Mouse (Mus musculus) left cerebral cortex, adult 2 months (tissue): ENCODE measurements around the gene Pdzk1ip1. TPM values are rescaled to one million over a fixed set of nuclear protein-coding genes. Genes with fewer than 3 reads are reported as not detected.

Source experiments
- DNase-seq, 2 experiments: peaks; one replicate each; pipeline ENCODE4 v3.0.0; 2021 to 2022; ENCODE audit warnings: low spot score in 2 of 2, mixed read lengths in 1 of 2; ENCODE audit errors: extremely low spot score in 1 of 2
- H3K27ac ChIP-seq: fragments of 200-600 bp; 2 replicates; pipeline ENCODE4 v1.8.1; 2022
- H3K4me3 ChIP-seq: fragments of 200-600 bp; 2 replicates; pipeline ENCODE4 v1.8.1; 2022
- CTCF ChIP-seq: fragments of 200-600 bp; IDR thresholded peaks from 2 replicates; pipeline ENCODE4 v1.8.1; 2022; ENCODE audit warnings: antibody characterized with exemption, mild to moderate bottlenecking, moderate library complexity
- intact Hi-C: fragments of 180-260 bp; cut with DNase I; formaldehyde crosslinking; loops from one replicate; pipeline ENCODE4 v1.15.1; 2025
- total RNA-seq, 2 experiments: library from RNA; stranded (reverse); gene quantifications; 2 replicates each; pipeline ENCODE4 v1.2.3; 2021

Gene Pdzk1ip1
- total RNA-seq, 2 experiments from 2014 or later = 0.75 TPM; not detected in 1

- no peak overlapping the region for H3K4me3 ChIP-seq
- TF ChIP-seq CTCF = no peak
- intact Hi-C loops = no loop called here
- no peak overlapping the region for H3K27ac ChIP-seq
- peak in 1 of 2 experiments; percentile 24 for DNase-seq
Observed at GRCm38 (mm10) chr4:115078892-115079820, 9.4 kb upstream of the Pdzk1ip1 start.

GRCm38 (mm10) chr4:115079821-115080349 lies 8.6 kb upstream of the Pdzk1ip1 start:
- intact Hi-C loops = no loop called here
- Histone ChIP-seq H3K4me3 (no peak overlapping the region), H3K27ac (no peak overlapping the region)
- DNase-seq = no peak
- no peak for TF ChIP-seq CTCF

GRCm38 (mm10) chr4:115083031-115083430 lies 5.5 kb upstream of the Pdzk1ip1 start:
- no peak for TF ChIP-seq CTCF
- no peak for DNase-seq
- intact Hi-C loops = no loop called here
- Histone ChIP-seq H3K4me3 (no peak overlapping the region), H3K27ac (no peak overlapping the region)

GRCm38 (mm10) chr4:115085522-115086095 lies 2.9 kb upstream of the Pdzk1ip1 start:
- peak; percentile 86 for TF ChIP-seq CTCF
- intact Hi-C loops = loop anchor here (1.0 kb wide), 1 partner anchor 38 kb away; no protein-coding TSS in a partner anchor
- DNase-seq = peak; percentile 51 to 65
- Histone ChIP-seq H3K27ac (no peak overlapping the region), H3K4me3 (no peak overlapping the region)

- no peak for DNase-seq
- H3K4me3 ChIP-seq = no peak overlapping the region
- intact Hi-C loops = no loop called here
- no peak for TF ChIP-seq CTCF
- H3K27ac ChIP-seq = no peak overlapping the region
Observed at GRCm38 (mm10) chr4:115086257-115086656, 2.3 kb upstream of the Pdzk1ip1 start.

GRCm38 (mm10) chr4:115086763-115087415 lies 1.6 kb upstream of the Pdzk1ip1 start:
- TF ChIP-seq CTCF = no peak
- intact Hi-C loops = no loop called here
- no peak overlapping the region for H3K27ac ChIP-seq

GRCm38 (mm10) chr4:115090592-115090991 lies 2.1 kb downstream of the Pdzk1ip1 start:
- intact Hi-C loops = no loop called here
- Histone ChIP-seq H3K4me3 (no peak overlapping the region), H3K27ac (no peak overlapping the region)
- DNase-seq = no peak
- no peak for TF ChIP-seq CTCF

More at GRCm38 (mm10) chr4:115086763-115087415, 1.6 kb upstream of the Pdzk1ip1 start:
- no peak for DNase-seq
- no peak overlapping the region for H3K4me3 ChIP-seq

- Histone ChIP-seq H3K27ac (no peak overlapping the region), H3K4me3 (no peak overlapping the region)
- intact Hi-C loops = no loop called here
- DNase-seq = no peak
- TF ChIP-seq CTCF = no peak
Observed at GRCm38 (mm10) chr4:115091806-115092205, 3.3 kb downstream of the Pdzk1ip1 start.

GRCm38 (mm10) chr4:115093331-115093864 lies 4.9 kb downstream of the Pdzk1ip1 start:
- intact Hi-C loops = no loop called here
- Histone ChIP-seq H3K27ac (no peak overlapping the region), H3K4me3 (no peak overlapping the region)
- no peak for TF ChIP-seq CTCF
- DNase-seq = no peak

GRCm38 (mm10) chr4:115094056-115094455 lies 5.5 kb downstream of the Pdzk1ip1 start:
- intact Hi-C loops = no loop called here
- DNase-seq = no peak
- no peak for TF ChIP-seq CTCF
- no peak overlapping the region for H3K4me3 ChIP-seq
- no peak overlapping the region for H3K27ac ChIP-seq

GRCm38 (mm10) chr4:115095671-115096434 lies 7.3 kb downstream of the Pdzk1ip1 start:
- H3K4me3 ChIP-seq = peak overlapping the region; percentile 46

More at GRCm38 (mm10) chr4:115095671-115096434, 7.3 kb downstream of the Pdzk1ip1 start:
- peak in 1 of 2 experiments; percentile 22 for DNase-seq
- intact Hi-C loops = loop anchor here (5.0 kb wide), 1 partner anchor 94 kb away; the partner anchor contains the start of gene Stil
- no peak for TF ChIP-seq CTCF
- 0 out of 2 replicates have a peak overlapping the region, but pooled peaks have one; percentile 30 for H3K27ac ChIP-seq
